Mouse (Mus musculus) testis, adult 2 months (tissue): ENCODE results near the gene Adgrd1.

Source experiments
- CTCF ChIP-seq: fragments of 200-500 bp; IDR thresholded peaks from 2 replicates; pipeline ENCODE4 v1.5.1; 2012; ENCODE audit warnings: low read depth, mild to moderate bottlenecking, inconsistent platforms, low read length, moderate library complexity; ENCODE audit not compliant: control insufficient read depth, insufficient read depth, insufficient replicate concordance
- POLR2A ChIP-seq: fragments of 200-500 bp; IDR thresholded peaks from 2 replicates; pipeline ENCODE4 v1.6.1; 2012; ENCODE audit warnings: low read depth, mild to moderate bottlenecking, inconsistent platforms, low read length, moderate library complexity; ENCODE audit not compliant: control insufficient read depth

DNA sequence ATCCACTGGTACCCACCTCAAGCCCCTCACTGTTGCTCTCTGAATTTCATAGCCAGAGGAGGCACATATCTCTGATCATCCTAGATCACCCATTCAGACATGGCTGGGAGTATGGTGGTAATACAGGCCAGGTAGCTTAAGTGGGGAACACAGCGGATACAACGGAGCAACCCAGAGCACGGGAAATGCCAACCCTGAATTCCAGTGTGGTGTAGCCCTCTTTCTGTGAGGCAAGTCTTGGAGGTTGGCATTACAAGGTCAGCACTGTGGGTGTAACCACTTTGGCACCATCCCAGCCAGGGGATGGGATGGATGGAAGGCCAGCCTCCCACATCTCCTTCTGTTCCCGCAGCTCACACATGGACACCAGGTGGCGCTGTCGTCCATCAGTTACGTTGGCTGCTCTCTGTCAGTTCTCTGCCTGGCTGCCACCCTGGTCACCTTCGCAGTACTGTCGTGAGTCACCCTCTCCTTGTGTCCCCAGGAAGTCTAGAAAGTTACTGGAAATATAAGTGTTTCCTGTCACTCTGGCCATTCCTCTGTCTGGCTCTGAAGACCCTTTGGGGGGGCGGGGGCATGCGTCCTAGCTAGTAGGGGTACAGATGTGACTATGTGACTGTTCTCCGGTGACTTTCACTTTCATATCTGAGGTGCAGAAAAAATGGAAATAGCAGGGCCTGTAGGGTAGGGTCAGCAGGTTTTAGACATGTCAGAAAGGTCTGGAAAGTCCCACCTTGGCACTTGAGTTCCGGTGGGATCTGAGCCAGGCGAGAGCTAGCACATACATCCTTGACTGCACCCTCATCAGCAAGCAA lies 81.4 kb downstream of the Adgrd1 start:
- peak; percentile 98 for TF ChIP-seq CTCF
- TF ChIP-seq POLR2A: no peak
